Mouse (Mus musculus) forelimb bud, embryonic 11.5 days (tissue): ENCODE measurements around the gene Mme.

Experiments
- DNase-seq: peaks from one replicate; pipeline ENCODE4 v3.0.0-alpha.2; 2012; ENCODE audit warnings: low read depth, low spot score

Mme gene

DNA sequence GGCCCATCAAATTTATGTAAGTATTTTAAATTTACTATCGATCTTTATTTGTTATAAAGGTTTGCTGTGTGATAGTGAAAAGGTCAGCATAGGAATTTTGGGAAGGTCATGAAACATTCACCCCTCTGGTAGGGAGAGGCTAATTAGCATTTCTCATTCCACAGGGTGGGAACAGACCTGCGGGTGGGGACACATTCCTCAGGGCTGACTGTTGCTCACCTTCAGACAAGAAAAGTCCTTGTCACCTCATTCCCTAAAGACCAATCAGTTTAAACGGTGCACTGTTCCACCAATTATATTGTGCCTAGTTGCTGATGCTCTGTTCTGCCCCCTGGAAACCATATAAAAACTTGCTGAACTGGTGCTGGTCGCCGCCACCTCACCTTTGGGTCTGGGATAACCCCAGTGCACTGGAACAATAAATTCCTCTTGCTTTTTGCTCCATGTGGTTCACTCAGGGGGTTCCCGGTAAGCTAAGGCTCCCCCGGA lies at the start of gene Mme:
TSS of gene Mme (plus strand) at position 439 of the 489 bp plus-strand sequence.
- no peak for DNase-seq

- no peak for DNase-seq
Observed at GRCm38 (mm10) chr3:63196565-63196964, 44.8 kb upstream of the Mme start.

- DNase-seq: no peak
Observed at GRCm38 (mm10) chr3:63198026-63198425, 43.3 kb upstream of the Mme start.

DNA sequence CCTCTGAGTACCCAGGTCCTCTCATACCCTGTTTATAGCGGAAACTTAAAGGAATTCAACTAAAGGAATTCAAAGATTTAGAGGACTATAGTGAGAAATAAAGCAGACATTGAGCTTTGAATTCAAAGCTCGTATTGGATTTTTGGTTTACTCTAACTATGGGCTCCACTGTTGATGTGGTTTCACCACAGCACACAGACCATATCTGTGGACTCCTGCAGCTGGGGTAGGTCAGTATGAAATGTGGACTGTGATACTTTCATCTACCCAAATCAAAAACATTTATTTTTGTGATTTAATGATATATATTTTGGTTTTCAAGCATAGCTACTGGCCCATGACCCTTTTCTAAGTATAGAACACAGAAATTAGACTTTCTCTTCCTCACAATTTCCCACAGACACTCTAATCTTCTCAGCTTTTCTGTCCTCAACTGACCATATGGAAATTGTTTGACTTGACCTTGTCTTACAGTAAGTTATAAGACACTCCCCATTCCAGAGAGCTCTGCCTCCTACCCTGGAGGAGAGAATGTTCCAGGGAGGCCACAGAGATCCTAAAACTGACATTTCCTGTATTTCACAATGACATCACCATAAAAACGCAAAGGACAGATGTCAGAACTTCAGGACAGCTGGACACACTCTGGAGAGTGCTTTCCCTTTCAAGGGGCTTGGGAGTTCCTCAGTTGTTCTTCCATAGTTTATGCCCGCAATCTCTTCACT lies 19.3 kb upstream of the Mme start:
- DNase-seq: no peak

- DNase-seq: no peak
Observed at GRCm38 (mm10) chr3:63223676-63224075, 17.7 kb upstream of the Mme start.

- peak; percentile 56 for DNase-seq
Observed at GRCm38 (mm10) chr3:63235957-63236356, 5.4 kb upstream of the Mme start.

DNA sequence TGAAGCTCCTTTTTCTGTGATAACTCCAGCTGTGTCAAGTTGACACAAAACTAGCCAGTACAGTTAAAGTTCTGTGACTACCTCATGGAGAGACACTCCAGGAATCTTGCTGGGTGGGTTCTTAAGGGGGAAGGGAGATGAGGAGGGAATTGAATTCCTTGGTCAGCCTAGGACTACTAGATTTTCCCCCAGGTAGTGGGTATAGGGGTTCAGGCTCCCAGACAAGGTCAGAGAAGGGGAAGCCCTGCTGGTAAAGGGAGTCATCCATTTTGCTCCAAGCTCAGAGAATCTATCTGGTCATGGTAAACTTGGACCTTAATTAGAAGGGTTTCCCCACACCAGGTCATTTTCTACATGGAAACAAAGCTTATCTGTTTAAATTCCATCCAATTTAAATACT lies 2.4 kb downstream of the Mme start:
- DNase-seq: no peak

- DNase-seq: no peak
Observed at GRCm38 (mm10) chr3:63272091-63272490, 30.8 kb downstream of the Mme start.

DNA sequence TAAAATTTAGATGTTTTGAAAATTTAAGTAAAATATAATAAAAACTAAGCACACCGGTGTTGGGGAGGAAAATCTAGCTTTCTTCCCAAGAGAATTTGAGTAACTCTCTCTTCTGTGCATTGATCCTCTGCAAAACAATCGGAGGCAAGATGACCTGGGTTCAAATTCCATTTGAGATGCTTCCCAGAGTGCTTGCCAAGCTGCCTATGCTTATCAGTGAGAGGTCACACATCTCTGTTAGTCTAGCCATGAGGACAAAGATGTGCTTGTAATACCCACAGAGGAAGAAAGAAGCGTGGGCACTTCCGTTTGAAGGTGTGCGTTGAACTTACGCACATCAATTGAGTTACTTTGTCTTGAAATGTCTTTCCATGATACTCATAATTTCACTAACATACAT lies 53.0 kb downstream of the Mme start:
- no peak for DNase-seq

GRCm38 (mm10) chr3:63294791-63295190 lies 53.5 kb downstream of the Mme start:
- DNase-seq: no peak

DNA sequence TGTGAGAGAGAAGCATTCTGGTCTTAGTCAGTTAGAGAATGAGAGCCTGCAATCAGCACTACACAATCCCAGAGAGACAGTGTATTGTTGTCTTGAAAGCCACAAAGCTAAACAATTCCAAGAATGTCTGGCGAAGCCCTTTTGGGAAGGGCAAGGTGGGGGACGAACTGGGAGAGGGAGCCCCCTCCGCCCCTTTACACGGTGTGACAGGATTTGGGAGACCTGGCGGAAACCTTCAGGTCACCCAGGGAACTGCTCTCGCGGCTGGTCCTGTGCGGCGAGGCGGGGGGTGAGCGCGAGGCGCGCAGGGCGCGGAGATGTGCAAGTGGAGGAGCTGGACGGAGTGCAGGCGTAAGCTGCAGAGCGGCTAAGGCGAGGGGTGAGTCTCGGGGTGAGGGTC lies 53.9 kb downstream of the Mme start:
- peak; percentile 70 for DNase-seq

DNA sequence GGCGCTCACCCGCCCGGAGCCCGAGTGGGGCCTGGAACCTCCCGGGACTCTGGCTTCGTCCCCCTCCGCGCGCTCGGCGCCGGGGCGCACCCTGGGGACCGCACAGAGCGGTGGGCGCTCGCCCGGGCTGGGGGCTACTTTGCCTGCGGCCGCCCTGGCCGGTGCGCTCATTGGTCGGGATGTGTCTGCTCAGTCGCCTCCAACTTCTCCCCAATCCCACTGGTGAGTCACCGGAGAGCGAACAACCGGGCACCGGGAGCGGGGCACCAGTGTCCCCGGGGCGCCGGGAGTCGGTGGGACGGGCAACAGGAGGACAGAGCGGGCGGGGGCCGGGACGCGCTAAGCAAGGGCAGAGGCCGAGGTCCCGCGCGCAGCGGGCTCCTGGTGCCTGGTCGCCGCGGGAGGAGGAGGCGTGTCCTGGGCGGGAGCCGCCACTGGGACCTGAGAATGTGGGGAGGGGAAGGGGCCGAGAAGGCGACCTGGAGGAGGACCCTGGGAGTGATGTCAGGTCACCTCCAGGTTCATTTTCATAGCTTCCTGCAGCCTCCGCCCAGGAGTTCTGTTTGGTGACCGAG lies 54.4 kb downstream of the Mme start:
- peak; percentile 54 for DNase-seq

GRCm38 (mm10) chr3:63296411-63296810 lies 55.1 kb downstream of the Mme start:
- peak; percentile 35 for DNase-seq

DNA sequence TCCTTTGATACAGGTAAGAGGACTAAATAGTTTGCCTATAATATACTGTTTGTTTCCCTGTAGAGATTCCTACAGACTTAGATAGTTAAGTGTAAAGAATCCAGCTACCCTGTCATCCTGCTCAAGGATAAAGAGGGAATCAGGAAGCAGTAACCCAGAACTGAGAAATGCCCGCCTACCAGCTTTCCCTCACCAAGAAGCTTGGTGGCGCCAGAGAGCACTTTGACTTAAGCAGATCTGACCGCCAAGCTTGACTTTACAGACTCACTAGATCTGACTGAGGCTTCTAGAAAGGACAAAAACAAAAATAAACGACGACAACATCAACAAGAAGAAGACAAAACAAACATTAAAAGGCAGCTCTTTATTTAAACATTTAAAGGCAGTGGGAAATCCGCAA lies 56.5 kb downstream of the Mme start:
- DNase-seq: peak; percentile 81

GRCm38 (mm10) chr3:63315211-63315760 lies 73.9 kb downstream of the Mme start:
- DNase-seq: peak; percentile 27

DNA sequence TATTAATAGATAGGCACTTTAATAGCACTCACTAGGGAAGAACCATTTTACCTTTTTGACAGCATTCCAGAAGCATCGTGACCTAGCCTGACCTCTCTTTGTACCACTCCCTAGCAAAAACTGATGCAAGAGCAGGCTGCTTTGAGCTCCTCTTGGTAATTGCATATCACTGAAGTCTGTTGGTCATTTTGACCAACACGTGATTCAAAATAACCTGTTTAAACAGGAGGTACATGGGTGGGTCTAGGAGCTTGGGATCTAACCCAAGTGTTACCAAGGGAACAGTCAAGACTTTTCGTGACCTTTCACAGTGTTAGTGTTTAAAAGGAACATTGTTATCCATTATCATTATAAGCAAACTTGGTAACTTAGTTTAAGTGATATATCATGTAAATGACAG lies 76.2 kb downstream of the Mme start:
- no peak for DNase-seq

DNA sequence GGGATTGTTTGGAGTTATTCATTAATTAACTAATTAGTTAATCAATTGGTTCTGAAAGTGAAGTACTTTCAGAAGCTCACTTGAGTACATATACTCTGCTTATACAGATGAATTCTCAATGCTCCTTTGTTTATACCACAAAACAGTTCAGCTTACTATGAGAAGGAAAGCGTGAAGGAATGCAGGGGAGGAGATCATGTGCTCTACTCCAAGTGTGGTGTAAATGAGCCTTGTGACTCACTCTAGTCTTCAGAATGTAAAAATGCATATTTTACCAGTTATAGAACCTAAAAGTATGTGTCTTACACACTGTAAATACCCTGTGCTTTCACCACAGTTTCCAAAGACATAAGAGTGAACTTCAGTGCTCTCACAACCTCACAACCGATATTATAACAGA lies 84.3 kb downstream of the Mme start:
- DNase-seq: no peak

DNA sequence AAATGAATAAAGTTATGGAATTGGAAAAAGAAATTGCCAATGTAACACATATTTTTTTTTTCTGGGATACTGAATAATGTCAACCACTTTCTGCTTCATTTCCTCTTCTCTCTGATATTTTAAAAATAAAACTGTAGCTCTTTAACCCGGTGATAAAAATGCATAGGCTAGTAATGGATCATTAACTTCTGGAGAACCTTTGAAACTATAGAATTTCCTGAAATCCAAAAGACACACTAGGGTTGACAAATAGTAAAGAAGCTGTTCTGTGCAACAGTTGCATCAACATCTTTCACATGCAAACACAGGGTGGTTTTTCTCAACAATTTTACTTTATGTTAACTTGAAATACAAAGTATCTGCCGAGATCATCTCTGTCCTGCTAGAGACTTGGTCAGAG lies 98.8 kb downstream of the Mme start:
- DNase-seq: no peak

GRCm38 (mm10) chr3:63340546-63340945 lies 99.2 kb downstream of the Mme start:
- no peak for DNase-seq

GRCm38 (mm10) chr3:63341481-63341880 lies 100.1 kb downstream of the Mme start:
- DNase-seq: no peak

GRCm38 (mm10) chr3:63344998-63345397 lies 103.7 kb downstream of the Mme start:
- DNase-seq: no peak

- no peak for DNase-seq
Observed at GRCm38 (mm10) chr3:63348893-63349426, 107.6 kb downstream of the Mme start.

DNA sequence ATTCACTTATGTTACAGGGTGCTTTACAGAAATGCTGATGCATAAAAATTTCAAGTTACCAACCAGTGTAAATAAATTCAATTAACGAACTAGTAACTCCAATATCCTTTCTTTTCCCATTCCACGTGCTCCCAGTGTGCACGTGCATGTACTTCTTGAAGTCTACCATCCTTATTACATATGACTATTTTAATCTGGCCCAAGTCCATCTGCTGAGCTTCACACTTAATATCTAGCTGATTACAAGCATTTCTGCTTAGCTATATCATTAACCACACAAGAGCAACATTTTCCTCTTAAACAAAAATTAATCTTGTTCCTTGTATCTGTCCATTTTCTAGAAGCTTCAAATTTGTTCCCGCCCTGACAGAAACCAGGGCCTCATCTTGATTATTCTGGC lies 108.9 kb downstream of the Mme start:
- DNase-seq: no peak
